Mouse (Mus musculus): ENCODE measurements at regions not wholly inside any gene's neighbourhood (a gene's known extent, or its start where the extent isn't known, plus 50 kb on each side); places are given as distances from the start of the nearest gene placed in this dataset.
"Not testable (repeated sequence)": the region's sequence is repeated elsewhere in the genome, so short reads cannot be mapped to it uniquely, and the experiment has no call there.

- CTCF ChIA-PET = no interaction called here
These were observed 983.8 kb downstream of the 4930447A16Rik start for GRCm38 (mm10) chr15:38409168-38409567.

GRCm38 (mm10) chr15:38410462-38410861, 985.1 kb downstream of the 4930447A16Rik start:
- CTCF ChIA-PET = no interaction called here

- CTCF ChIA-PET = no interaction called here
These were observed 987.1 kb downstream of the 4930447A16Rik start for GRCm38 (mm10) chr15:38412481-38412880.

GRCm38 (mm10) chr15:38413329-38413728, 988.0 kb downstream of the 4930447A16Rik start:
- CTCF ChIA-PET = no interaction called here

DNA sequence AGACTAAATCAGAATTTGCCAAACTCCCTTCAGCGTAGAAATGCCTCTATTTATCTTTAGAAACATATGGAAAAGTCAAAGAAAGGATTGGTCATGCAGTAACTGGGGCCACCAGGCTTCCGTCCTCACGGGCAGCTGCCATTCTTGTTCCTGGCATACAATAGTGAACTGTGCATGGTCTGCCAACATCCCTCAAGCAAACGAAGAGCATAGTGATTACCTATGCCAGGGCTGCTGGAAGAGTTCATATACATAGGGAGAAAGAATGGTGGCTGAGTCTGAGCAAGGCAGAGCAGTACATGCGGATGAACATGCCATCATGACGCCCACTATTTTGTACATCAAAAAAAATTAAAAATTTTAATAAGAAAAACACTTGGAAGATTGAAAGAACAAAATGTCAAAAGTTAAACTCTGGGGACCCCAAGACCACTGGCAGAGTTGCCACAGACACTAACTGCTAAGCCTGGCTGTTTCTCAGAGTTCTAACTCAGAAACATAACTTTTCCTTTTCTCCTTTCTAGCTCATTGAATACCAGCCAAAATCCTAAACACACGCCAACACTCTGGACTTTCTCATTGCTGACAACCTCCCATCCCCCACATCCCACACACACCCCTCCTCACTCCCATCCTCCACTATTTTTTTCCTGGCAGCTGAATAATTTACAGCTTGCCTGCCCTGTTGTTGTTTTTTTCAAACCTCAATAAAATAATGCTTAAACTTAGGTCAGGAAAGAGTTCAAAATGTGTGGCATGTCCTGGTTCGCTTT, 989.1 kb downstream of the 4930447A16Rik start:
- CTCF ChIA-PET = no interaction called here

GRCm38 (mm10) chr15:38415091-38415486, 989.7 kb downstream of the 4930447A16Rik start:
- CTCF ChIA-PET = no interaction called here

DNA sequence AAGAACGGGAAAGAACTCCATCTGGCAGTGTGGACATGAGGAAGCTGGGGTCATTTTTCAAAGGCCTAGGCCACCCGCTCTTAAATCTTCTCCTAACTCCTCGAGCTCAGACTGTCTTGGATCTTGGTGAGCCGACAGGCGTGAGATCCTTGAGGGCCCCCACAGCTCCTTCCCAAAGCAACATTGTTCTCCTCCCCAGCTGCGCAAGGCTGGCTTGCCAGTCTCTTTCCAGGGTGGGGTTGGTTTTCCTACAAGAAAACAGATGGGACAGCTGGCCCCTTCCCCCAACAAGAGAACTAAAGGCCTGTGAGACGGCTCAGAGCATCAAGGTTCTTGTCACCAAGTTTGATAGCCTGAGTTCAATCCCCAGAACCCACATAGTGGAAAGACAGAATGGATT, 994.3 kb downstream of the 4930447A16Rik start:
- CTCF ChIA-PET = no interaction called here

- CTCF ChIA-PET = no interaction called here
These were observed 995.4 kb downstream of the 4930447A16Rik start for GRCm38 (mm10) chr15:38420784-38421183.

GRCm38 (mm10) chr15:38422741-38423140, 997.4 kb downstream of the 4930447A16Rik start:
- CTCF ChIA-PET = no interaction called here

GRCm38 (mm10) chr15:38425506-38425905, 1000.2 kb downstream of the 4930447A16Rik start:
- CTCF ChIA-PET = no interaction called here

GRCm38 (mm10) chr15:38427966-38428365, 1002.6 kb downstream of the 4930447A16Rik start:
- CTCF ChIA-PET = no interaction called here

- CTCF ChIA-PET = no interaction called here
These were observed 1006.3 kb downstream of the 4930447A16Rik start for GRCm38 (mm10) chr15:38431668-38432067.

GRCm38 (mm10) chr15:38433386-38433785, 1008.0 kb downstream of the 4930447A16Rik start:
- CTCF ChIA-PET = no interaction called here

DNA sequence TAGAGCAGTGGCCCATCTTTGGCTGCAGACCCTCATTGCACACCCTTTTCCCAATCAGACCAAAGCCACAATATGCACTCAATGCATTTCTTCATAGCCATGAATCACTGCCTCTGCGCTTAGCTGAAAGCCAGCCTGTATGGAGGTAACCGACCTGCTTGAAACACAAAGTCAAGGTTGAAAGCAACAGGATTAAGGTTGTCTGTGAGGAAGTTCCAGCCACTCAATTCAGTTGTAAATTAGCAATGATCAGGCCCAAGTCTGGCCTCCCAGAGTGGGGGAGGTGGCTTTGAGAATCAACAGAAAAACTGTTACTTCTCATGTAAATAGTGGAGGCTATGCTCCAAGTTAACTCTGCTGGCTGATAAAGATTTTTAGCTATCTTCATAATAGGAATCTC, 1008.9 kb downstream of the 4930447A16Rik start:
- CTCF ChIA-PET = not testable (repeated sequence)
